Mouse (Mus musculus) gastrocnemius, adult 2 months (tissue): ENCODE measurements around the gene Gng2. TPM values are rescaled to one million over a fixed set of nuclear protein-coding genes. Genes with fewer than 3 reads are reported as not detected.

Source experiments
- DNase-seq: peaks from one replicate; pipeline ENCODE4 v3.0.0; 2022
- H3K27ac ChIP-seq: fragments of 200-600 bp; 2 replicates; pipeline ENCODE4 v1.8.1; 2022; ENCODE audit warnings: mild to moderate bottlenecking
- H3K4me3 ChIP-seq: fragments of 200-600 bp; 2 replicates; pipeline ENCODE4 v1.8.1; 2022; ENCODE audit warnings: mild to moderate bottlenecking, moderate library complexity
- CTCF ChIP-seq: fragments of 200-600 bp; IDR thresholded peaks from 2 replicates; pipeline ENCODE4 v1.8.1; 2022; ENCODE audit warnings: antibody characterized with exemption, mild to moderate bottlenecking, moderate library complexity
- intact Hi-C: fragments of 180-260 bp; cut with DNase I; formaldehyde crosslinking; loops from one replicate; pipeline ENCODE4 v1.15.1; 2025
- total RNA-seq, 2 experiments: library from RNA; stranded (reverse); gene quantifications; 2 replicates each; pipeline ENCODE4 v1.2.3; 2021

Gene Gng2
- total RNA-seq, 2 experiments from 2014 or later, result 3.1 to 4.0 TPM

GRCm38 (mm10) chr14:19858808-19859776, 118.3 kb downstream of the Gng2 start:
- peak overlapping the region; percentile 7; the same call in 1 of the 2 replicates for H3K4me3 ChIP-seq
- TF ChIP-seq CTCF, result peak; percentile 51
- no peak for DNase-seq
- intact Hi-C loops, result loop anchor here (5.0 kb wide), 1 partner anchor 208 kb away; no protein-coding TSS in a partner anchor
- no peak overlapping the region for H3K27ac ChIP-seq

- intact Hi-C loops, result loop anchor here (5.0 kb wide), 1 partner anchor 209 kb away; no protein-coding TSS in a partner anchor
Observed at GRCm38 (mm10) chr14:19858279-19858678, 119.1 kb downstream of the Gng2 start.

GRCm38 (mm10) chr14:19853471-19853870, 124.0 kb downstream of the Gng2 start:
- intact Hi-C loops, result no loop called here
- H3K27ac ChIP-seq, result no peak overlapping the region
- DNase-seq, result no peak
- TF ChIP-seq CTCF, result no peak
- no peak overlapping the region for H3K4me3 ChIP-seq

More at GRCm38 (mm10) chr14:19858279-19858678, 119.1 kb downstream of the Gng2 start:
- DNase-seq, result no peak
- Histone ChIP-seq H3K27ac (no peak overlapping the region), H3K4me3 (no peak overlapping the region)
- TF ChIP-seq CTCF, result no peak

GRCm38 (mm10) chr14:19839600-19840332, 137.7 kb downstream of the Gng2 start:
- peak; percentile 75 for TF ChIP-seq CTCF
- Histone ChIP-seq H3K27ac (peak overlapping the region; percentile 31; the same call in 1 of the 2 replicates), H3K4me3 (peak overlapping the region; percentile 68)
- intact Hi-C loops, result loop anchor here (1.0 kb wide), 1 partner anchor 228 kb away; no protein-coding TSS in a partner anchor
- peak; percentile 47 for DNase-seq

GRCm38 (mm10) chr14:19836289-19836688, 141.1 kb downstream of the Gng2 start:
- H3K4me3 ChIP-seq, result no peak overlapping the region
- intact Hi-C loops, result no loop called here
- DNase-seq, result no peak
- H3K27ac ChIP-seq, result no peak overlapping the region
- TF ChIP-seq CTCF, result no peak

GRCm38 (mm10) chr14:19825481-19825880, 151.9 kb downstream of the Gng2 start:
- intact Hi-C loops, result no loop called here
- H3K27ac ChIP-seq, result no peak overlapping the region
- TF ChIP-seq CTCF, result no peak
- no peak for DNase-seq
- no peak overlapping the region for H3K4me3 ChIP-seq

GRCm38 (mm10) chr14:19823321-19824142, 153.9 kb downstream of the Gng2 start, which contains the start of gene Rtraf:
Gene Rtraf, minus strand, starts transcription at chr14:19823824.
- TF ChIP-seq CTCF, result no peak

More at GRCm38 (mm10) chr14:19823321-19824142, 153.9 kb downstream of the Gng2 start, which contains the start of gene Rtraf:
- DNase-seq, result peak; percentile 98
- intact Hi-C loops, result no loop called here
- peak within 1 kb of the TSS; percentile 78 for H3K4me3 ChIP-seq
- peak within 1 kb of the TSS; percentile 94 for H3K27ac ChIP-seq

Other genes starting within 250 kb of the Gng2 start
- gene Nid2, start 226.4 kb downstream of the Gng2 start, total RNA-seq, result 1 to 10 TPM; 6.5 to 7.6 TPM
- gene Rtraf, start 153.8 kb downstream of the Gng2 start, total RNA-seq, result 10 to 100 TPM; 84.9 to 85.6 TPM
- gene Saysd1, start 160.9 kb upstream of the Gng2 start, total RNA-seq, result 1 to 10 TPM; 2.9 to 3.2 TPM
- under 1 TPM; 0.48 to 0.73 TPM for gene Kcnk5, start 204.2 kb upstream of the Gng2 start, total RNA-seq